Mouse (Mus musculus) adrenal gland, adult 8-10 months (tissue): ENCODE measurements around the gene Psmc2. TPM values are rescaled to one million over a fixed set of nuclear protein-coding genes. Genes with fewer than 3 reads are reported as not detected.

ENCODE experiments used
- DNase-seq: peaks from one replicate; pipeline ENCODE4 v3.0.0; 2022
- total RNA-seq, 4 experiments: library from RNA; stranded (reverse); gene quantifications; 2 replicates each; pipeline ENCODE4 v1.2.4; 2022

The Psmc2 gene
- total RNA-seq, 4 experiments from 2014 or later: 127 to 153 (median 141) TPM

DNA sequence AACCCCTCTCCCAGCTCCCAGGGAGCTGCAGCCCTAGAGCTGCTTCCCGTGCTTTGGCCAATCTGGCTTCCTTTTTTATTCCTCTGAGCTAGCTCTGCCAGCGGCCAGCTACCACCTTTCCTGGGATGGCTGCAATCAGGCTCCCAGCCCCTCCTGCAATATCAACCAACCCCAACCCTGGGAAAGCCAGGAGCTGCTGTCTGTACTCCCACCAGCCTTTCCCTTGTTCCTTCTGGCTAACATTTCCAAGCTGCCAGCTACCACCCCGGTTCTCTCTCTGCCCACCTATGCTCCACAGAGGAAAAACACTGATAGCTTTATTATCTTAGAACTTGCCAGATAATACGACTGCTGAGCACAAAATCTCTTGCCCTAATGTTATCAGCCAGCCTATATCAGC, 19.8 kb downstream of the Psmc2 start:
- no peak for DNase-seq

DNA sequence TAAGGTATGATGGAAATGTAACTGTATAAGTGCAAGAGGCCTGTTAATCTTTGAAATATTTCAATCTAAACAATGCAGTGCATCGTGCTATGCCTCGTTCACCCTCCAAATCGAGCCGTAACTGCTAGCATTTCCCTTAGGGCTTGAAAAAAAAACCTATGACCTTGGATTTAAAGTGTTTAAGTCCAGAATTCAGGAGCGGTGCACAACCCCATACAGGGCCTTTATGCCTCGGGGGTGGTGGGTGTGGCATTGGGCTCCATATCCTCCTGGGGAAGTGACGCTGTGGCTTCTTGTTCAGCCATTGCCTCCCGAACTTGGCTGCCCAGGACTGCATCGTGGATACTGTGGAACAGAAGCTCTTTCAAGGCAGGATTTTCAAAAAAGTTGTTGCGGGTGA, 25.8 kb downstream of the Psmc2 start:
- DNase-seq: no peak

DNA sequence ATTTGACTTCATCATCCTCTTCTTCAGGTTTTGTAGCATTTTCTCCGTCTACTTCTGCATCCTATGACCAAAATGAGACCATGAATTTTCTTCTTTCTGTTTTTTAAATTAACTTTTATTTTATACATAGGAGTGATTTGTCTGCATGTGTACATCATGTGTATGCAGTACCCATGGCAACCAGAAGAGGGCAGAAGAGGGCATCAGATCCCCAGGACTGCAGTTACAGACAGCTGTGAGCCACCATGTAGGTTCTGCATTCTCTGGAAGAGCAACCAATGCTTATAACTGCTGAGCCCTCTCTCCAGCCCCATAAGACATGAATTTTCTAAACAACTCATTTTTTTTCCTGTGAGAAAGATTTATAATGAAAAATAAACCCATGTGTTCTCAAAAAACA, 28.9 kb downstream of the Psmc2 start:
- no peak for DNase-seq

DNA sequence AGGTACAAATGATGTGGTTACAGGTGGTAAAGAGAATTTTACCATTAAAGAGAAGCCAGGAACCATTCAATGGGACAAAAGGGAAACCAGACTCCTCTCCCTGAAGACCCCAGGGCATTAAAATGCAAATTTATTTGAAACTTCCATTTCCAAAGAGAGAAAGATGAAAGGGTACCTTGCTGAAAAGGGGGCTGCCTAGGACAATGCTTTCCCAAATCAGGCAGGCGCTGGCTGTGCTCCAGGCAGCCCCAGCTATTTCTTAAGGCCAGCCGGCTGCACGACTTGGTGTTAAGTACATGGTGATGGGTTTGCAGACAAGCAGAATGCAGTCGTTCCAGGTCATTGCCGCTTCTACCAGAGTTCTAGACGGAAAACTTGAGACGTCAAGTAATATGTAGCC, 41.3 kb downstream of the Psmc2 start:
- no peak for DNase-seq

DNA sequence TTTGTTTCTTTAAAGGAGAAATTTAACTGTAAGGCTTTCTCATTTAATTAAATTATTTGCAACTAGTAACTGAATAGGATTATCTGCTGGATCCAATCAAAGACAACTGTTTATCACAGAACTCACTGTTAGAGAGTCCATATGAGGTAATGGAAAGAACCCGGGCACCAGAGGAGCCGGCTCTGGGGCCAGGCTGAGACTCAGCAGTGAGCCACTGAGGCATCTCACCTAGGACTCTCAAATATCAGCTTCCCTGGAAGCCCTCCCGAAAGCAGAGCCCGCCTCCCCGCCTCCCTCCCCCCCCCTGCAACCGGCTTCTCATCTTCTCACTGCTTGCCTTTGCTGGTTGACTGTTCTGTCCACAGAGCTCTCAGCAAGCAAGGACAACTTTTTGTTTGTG, 42.6 kb downstream of the Psmc2 start:
- no peak for DNase-seq

DNA sequence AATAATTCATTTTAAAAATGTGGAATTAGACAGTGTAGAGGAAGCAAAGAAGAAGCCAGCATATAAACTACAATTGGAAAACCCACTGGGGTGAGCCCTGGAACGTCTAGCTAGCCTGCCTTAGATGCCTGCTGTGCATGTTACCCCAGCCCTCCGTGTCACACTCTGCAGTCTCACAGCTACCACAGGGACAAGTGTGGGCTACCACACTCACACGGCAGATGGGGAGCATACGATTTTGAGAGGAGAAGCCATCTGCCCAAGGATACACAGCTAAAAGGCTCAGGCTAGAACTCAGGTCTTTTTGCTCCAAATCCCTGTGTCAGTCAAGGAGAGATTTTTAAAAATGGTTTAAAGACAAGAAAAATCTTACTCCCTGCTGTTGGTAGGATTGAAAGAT, 43.8 kb downstream of the Psmc2 start:
- no peak for DNase-seq

DNA sequence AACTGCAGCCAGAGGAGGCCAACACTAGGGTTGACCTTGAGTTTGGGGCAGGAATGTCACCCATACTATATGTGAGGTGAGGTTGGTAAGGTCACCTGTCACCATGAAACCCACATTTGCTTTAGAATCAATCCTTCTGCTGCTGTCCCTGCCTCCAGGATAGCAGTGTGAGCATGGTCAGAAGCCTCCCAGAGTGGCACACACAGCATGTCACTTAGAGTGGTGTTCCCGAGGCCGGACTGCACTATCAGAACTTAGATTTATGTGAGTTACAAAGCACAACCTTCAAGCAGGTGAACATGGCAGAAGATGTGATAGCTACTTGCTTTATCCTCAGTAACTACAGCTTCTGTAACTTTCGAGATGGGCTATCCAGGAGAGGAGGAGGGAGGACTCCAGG, 46.7 kb downstream of the Psmc2 start:
- DNase-seq: no peak

DNA sequence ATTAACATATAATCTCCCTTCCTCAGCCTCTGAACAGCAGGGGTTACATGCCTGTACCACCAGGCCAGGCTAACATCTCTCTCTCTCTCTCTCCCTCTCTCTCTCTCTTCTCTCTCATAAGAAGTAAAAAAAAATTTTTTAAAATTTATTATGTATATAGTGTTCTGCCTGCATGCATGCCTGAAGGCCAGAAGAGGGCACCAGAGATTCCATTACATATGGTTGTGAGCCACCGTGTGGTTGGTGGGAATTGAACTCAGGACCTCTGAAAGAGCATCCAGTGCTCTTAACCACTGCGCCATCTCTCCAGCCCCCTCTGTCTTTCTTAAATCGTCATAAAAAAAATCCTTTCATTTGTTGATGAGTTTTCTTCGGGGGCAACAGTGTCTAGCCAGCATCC, 59.6 kb downstream of the Psmc2 start:
- no peak for DNase-seq

DNA sequence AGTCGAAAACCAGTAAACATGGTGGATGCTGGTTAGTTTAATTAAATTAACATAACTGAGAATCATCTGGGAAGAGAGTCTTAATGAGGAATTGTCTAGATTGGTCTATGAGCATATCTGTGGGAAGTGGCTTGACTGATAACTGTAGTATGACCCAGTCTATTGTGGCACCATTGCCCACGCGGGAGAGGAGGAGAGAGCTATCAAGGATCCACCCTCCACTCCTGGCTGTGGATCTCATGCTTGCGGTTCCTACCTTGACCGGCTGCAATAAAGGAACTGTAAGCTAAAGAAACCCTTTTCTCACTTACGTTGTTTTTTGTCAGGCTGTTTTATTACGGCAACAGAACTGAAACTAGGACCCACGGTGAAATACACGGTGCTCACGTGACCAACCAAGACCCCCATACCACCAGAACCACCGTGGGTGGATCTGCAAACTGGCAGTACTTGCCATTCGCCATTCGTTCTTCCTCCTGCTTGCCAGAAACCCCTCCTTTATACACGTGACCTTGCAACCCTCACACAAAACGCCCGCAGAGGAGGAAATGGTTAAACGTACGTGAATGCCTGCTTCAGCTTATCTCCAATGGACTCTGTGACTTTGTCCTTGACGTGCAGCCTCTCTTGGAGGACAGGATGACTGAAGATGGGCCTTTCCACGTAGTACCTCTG, 61.7 kb downstream of the Psmc2 start:
- DNase-seq: no peak

DNA sequence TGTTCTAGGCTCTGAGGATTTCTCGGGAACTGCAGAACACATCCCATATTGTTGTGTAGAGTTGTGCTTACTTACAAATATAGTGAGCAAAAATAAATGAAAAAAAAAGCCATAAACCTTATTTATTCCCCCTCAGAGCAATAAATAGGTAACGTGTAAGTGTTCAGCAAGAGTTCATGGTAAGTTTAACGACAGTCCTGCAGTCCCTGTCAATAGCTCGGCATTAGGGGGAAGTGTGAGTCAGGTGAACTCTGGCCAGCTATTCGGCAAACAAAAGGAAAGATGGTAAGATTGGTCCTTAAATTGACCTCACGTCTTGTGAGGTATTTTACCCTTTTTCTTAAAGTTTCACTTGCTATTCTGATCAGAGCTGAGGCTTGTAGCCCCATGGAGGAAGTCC, 62.4 kb downstream of the Psmc2 start:
- DNase-seq: no peak

DNA sequence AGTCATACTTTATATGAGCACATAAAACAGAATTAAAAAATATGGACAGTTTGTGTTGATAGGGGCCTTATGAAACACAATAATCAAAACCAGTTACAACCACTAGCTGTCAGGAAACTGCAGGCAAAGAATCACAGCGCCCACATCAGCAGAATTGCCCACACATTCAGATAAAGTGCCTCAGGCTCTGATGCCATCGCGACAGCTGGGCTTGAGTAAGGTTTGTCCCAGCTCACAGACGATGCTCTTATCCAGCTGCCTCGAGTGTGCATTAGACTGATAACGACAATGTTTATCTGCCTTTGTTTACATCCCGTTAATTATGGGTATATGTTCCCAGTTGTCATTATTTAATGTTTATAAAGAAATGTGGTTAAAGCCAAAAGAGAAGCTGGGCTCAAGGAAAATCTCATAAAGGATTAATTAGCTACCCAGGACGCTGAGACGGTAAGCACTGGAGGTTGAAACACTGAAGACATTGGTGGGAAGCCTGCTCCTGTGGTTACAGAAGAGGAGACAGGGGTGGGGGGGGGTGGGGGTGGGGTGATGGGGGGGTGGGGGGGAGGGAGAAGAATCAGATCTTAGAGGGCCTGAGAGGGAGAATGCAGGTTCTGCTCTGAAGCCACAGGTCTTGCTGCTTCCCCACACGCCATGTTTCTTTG, 66.7 kb downstream of the Psmc2 start:
- DNase-seq: no peak

Other genes with a start within 250 kb of the Psmc2 start
- 1 to 10 TPM; 3.5 to 5.0 (median 3.9) TPM for gene Lrrc17, start 241.7 kb upstream of the Psmc2 start, total RNA-seq
- gene Fbxl13, start 139.6 kb upstream of the Psmc2 start, total RNA-seq: under 1 TPM in 3 of 4 experiments, not detected in 1; 0.19 to 0.52 (median 0.21) TPM
- 10 to 100 TPM; 21.3 to 23.2 (median 21.4) TPM for gene Armc10, start 139.5 kb upstream of the Psmc2 start, total RNA-seq
- gene Napepld, start 83.9 kb upstream of the Psmc2 start, total RNA-seq: 10 to 100 TPM; 43.1 to 64.5 (median 46.1) TPM
- gene Pmpcb, start 48.1 kb upstream of the Psmc2 start, total RNA-seq: 100 to 1,000 TPM; 215 to 293 (median 236) TPM
- gene Dnajc2, start within 50 bp of the Psmc2 start, total RNA-seq: 10 to 100 TPM; 25.4 to 31.8 (median 30.2) TPM
- gene Slc26a5, start 80.3 kb downstream of the Psmc2 start, total RNA-seq: not detected